Mouse (Mus musculus): ENCODE measurements around the gene Olfr146. TPM values are rescaled to one million over a fixed set of nuclear protein-coding genes. Genes with fewer than 3 reads are reported as not detected.

The Olfr146 gene
- polyA plus RNA-seq (2015; fragmentation: Illumina TruSeq; extraction: RNeasy Lipid Tissue Mini Kit (QIAGEN cat#74804); ENCODE audit: low read depth, low replicate concordance): not detected

DNA sequence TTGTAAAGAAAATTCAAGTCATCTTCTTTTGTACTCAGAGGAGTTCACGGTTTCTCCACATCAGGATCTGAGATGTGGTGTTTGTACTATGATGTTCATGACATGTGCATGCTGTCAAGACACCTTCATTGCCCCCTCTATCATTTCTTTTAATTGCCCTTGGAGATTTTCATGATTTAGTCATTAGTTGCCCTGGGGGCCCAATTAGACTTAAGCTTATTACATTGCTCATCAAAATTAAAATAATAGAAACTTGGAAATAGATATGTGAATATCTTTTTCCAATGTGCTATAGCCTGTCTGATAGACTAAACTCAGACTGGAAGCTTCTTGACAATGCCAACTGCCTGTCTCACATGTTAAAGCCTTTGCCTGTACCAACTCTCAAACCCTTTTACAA is at the start of gene Olfr146:
Olfr146 (minus strand) TSS at position 101 of the 400 bp plus-strand sequence.

GRCm38 (mm10) chr9:39064851-39065250 is 41.7 kb upstream of the Olfr146 start, which contains the start of gene Olfr937:
Gene Olfr937 (minus strand): TSS chr9:39064951.

GRCm38 (mm10) chr9:38999583-38999982 is 23.6 kb downstream of the Olfr146 start, which contains the start of gene Olfr935:
Gene Olfr935 (minus strand): TSS chr9:38999683.

GRCm38 (mm10) chr9:38988215-38988614 is 35.0 kb downstream of the Olfr146 start, which contains the start of gene Olfr934:
Gene Olfr934 (minus strand): TSS chr9:38988315.

DNA sequence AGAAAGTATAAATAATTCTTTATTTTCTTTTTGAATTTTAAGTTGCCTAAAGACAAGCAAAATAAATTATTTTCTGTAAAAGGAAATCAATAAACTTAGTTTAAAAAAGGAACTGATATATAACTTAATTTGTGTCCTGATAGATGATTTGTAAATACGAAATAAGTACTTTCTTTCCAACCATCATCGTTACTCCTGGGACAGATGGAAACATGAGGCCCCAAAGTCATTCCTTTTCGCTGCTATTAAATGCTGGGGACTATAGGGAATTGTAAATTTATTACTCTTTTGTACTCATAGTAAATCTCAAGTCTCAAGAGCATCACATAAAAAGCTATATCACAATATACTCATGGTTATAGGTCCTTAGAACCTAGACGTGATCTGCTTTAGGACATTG is 51.2 kb downstream of the Olfr146 start, which contains the start of gene Olfr933:
Olfr933 (plus strand) TSS at position 301 of the 400 bp plus-strand sequence.

Other genes with a start within 250 kb of the Olfr146 start
- gene Olfr922, start 208.8 kb downstream of the Olfr146 start, polyA plus RNA-seq (2015; fragmentation: Illumina TruSeq; extraction: RNeasy Lipid Tissue Mini Kit (QIAGEN cat#74804); ENCODE audit: low read depth, low replicate concordance): not detected
- not detected for gene Olfr923, start 196.8 kb downstream of the Olfr146 start, polyA plus RNA-seq (2015; fragmentation: Illumina TruSeq; extraction: RNeasy Lipid Tissue Mini Kit (QIAGEN cat#74804); ENCODE audit: low read depth, low replicate concordance)
- gene Olfr924, start 178.9 kb downstream of the Olfr146 start, polyA plus RNA-seq (2015; fragmentation: Illumina TruSeq; extraction: RNeasy Lipid Tissue Mini Kit (QIAGEN cat#74804); ENCODE audit: low read depth, low replicate concordance): not detected
- not detected for gene Olfr26, start 168.3 kb downstream of the Olfr146 start, polyA plus RNA-seq (2015; fragmentation: Illumina TruSeq; extraction: RNeasy Lipid Tissue Mini Kit (QIAGEN cat#74804); ENCODE audit: low read depth, low replicate concordance)
- not detected for gene Olfr926, start 146.3 kb downstream of the Olfr146 start, polyA plus RNA-seq (2015; fragmentation: Illumina TruSeq; extraction: RNeasy Lipid Tissue Mini Kit (QIAGEN cat#74804); ENCODE audit: low read depth, low replicate concordance)
- gene Olfr930, start 93.6 kb downstream of the Olfr146 start, polyA plus RNA-seq (2015; fragmentation: Illumina TruSeq; extraction: RNeasy Lipid Tissue Mini Kit (QIAGEN cat#74804); ENCODE audit: low read depth, low replicate concordance): not detected
- not detected for gene Olfr933, start 51.1 kb downstream of the Olfr146 start, polyA plus RNA-seq (2015; fragmentation: Illumina TruSeq; extraction: RNeasy Lipid Tissue Mini Kit (QIAGEN cat#74804); ENCODE audit: low read depth, low replicate concordance)
- not detected for gene Olfr934, start 35.1 kb downstream of the Olfr146 start, polyA plus RNA-seq (2015; fragmentation: Illumina TruSeq; extraction: RNeasy Lipid Tissue Mini Kit (QIAGEN cat#74804); ENCODE audit: low read depth, low replicate concordance)
- not detected for gene Olfr935, start 23.7 kb downstream of the Olfr146 start, polyA plus RNA-seq (2015; fragmentation: Illumina TruSeq; extraction: RNeasy Lipid Tissue Mini Kit (QIAGEN cat#74804); ENCODE audit: low read depth, low replicate concordance)
- gene Olfr937, start 41.6 kb upstream of the Olfr146 start, polyA plus RNA-seq (2015; fragmentation: Illumina TruSeq; extraction: RNeasy Lipid Tissue Mini Kit (QIAGEN cat#74804); ENCODE audit: low read depth, low replicate concordance): not detected
- gene Olfr938, start 55.5 kb upstream of the Olfr146 start, polyA plus RNA-seq (2015; fragmentation: Illumina TruSeq; extraction: RNeasy Lipid Tissue Mini Kit (QIAGEN cat#74804); ENCODE audit: low read depth, low replicate concordance): not detected
- not detected for gene Olfr27, start 104.8 kb upstream of the Olfr146 start, polyA plus RNA-seq (2015; fragmentation: Illumina TruSeq; extraction: RNeasy Lipid Tissue Mini Kit (QIAGEN cat#74804); ENCODE audit: low read depth, low replicate concordance)
- not detected for gene Olfr943, start 142.9 kb upstream of the Olfr146 start, polyA plus RNA-seq (2015; fragmentation: Illumina TruSeq; extraction: RNeasy Lipid Tissue Mini Kit (QIAGEN cat#74804); ENCODE audit: low read depth, low replicate concordance)
- gene Olfr944, start 178.5 kb upstream of the Olfr146 start, polyA plus RNA-seq (2015; fragmentation: Illumina TruSeq; extraction: RNeasy Lipid Tissue Mini Kit (QIAGEN cat#74804); ENCODE audit: low read depth, low replicate concordance): not detected
- gene Olfr1537, start 226.6 kb upstream of the Olfr146 start, polyA plus RNA-seq (2015; fragmentation: Illumina TruSeq; extraction: RNeasy Lipid Tissue Mini Kit (QIAGEN cat#74804); ENCODE audit: low read depth, low replicate concordance): not detected

Data from brain, adult 10 weeks (tissue).